Mouse (Mus musculus) MEL-GATA-1-ER (cell line): ENCODE results near the gene Slc25a19.
A peak's percentile ranks its signal among the peaks of the same experiment; 100 is the strongest.

ENCODE experiments used
- DNase-seq: peaks from one replicate; pipeline ENCODE4 v3.0.0-alpha.2; 2012; ENCODE audit warnings: low read depth; ENCODE audit errors: extremely low read depth

Gene Slc25a19

DNA sequence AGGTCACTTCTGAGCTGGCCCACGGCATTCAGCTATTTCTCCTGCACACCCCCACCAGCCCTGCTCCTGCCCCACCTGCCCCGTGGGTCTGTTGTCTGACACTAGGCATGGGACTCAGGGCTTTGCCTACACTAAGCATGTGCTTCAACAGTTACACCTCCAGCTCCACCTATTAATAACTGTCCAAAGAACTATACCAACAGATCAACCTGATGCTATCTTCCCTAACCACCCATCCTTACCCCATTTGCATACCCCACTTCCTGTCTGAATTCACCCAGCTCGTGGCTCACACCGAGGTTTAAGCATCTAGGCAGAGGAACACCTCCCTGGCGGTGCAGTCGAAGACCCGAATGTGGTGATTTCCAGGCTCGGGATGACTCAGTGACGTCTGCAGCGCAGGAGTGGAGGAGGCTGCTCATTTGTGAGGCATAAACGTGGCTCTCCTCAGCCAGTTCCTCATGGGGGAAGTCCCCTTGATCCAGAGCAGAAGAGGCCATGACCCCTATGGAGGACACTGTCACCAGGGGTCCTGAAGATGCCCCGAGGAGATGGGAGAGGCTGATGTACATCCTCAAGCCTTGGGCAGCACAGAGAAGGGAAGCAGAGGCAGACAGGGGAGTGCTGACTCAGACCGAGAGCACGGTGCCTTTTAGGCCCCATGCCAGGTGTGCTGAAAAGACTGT lies 13.0 kb upstream of the Slc25a19 start:
- DNase-seq, result no peak

DNA sequence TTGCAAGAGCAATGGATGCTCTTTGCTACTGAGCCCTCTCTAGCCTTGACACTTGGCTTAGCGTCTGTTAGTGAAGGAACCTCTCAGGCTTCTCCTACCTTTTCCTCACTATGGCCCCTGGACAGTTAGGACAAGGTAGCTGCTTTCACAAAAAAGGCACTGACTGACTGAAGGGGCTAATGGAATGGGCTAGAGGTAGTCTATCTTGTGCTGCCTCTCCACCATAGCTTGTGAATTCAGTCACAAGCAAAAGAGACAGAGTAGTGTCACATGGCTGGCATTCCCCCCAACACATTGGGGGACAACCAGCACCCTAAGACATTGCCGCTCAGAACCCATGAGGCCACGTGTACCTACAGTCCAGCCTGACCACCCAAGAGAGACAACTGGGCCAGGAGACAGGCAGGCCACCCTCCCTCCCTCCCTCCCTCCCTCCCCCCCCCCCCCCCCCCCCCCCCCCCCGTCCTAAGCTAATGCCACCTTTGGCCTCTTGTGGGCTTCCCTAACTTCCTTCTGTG lies 12.3 kb upstream of the Slc25a19 start:
- DNase-seq, result no peak

DNA sequence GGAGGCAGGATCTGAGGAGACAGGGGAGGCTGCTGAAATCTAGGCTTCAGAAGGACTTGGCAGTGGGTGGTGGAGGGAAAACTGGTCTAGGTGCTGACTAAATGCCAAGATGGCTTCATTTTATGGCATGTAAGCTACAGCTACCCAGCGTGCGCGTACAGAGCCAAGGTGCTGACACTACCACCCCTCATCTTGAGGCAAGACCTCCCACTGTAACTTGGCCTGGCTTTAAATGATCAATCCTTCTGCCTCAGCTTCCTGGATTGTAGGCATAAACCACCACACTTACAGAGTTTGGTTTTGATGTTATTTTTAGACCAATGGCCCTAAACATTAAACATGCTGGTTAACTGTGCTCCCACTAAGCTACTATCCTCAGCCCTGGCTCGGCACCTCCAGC lies 11.4 kb upstream of the Slc25a19 start:
- DNase-seq, result no peak

DNA sequence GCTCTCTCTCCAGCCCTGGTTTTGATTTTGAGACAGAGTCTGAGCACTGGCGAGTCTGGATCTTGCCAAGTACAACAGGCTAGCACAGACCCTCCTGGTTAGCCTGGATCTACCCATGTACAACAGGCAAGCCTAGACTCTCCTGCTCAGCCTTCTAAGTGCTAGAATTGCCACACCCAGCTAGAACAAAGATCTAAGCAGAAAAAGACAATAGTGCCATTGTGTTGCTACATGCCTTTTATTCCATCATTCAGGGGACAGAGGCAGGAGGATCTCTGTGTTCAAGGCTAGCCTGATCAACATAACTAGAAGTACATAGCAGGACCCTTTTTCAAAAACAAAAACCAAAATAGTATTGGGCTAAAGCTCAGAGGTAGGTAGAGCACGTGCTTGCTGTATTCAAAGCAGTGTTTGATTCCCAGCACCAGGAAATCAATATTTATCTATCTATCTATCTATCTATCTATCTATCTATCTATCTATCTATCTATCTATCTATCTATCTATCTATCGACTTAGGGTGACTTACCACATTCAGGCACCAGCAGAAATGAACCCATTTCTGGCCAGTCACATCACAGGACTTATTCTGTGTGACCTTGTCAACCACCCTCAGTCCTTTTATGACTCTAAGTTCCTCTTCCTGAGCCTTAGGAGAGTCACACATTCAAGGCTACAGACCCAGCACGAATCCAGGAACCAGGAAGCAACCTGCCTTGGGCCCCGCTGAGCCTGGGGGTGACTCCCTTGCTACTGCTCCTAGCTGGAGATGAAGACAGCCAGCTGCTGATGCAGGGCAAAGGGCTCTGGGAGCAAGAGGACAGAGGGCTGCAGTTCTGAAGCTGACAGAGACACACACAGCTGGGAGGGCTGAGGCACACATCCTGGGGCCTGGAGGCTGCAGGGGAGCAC lies 10.7 kb upstream of the Slc25a19 start:
- DNase-seq, result peak; percentile 53

DNA sequence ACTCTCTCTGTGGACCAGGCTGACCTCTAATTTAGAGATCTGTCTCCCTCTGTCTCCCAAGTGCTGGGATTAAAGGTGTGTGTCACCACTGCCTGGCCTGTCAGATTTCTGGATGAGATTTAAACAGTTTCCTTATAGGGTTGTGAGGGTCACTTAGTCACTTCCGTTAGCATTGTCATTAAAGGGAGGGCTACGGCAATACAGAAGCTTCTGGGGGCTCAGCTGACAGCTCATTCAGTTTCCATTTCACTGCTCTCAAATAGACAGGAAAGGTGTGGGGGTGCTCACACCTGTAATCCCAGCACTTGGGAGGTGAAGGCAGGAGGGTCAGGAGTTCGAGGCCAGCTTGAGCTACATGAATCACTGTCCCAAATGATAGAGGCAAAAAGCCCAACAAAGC lies 8.9 kb upstream of the Slc25a19 start:
- DNase-seq, result no peak

DNA sequence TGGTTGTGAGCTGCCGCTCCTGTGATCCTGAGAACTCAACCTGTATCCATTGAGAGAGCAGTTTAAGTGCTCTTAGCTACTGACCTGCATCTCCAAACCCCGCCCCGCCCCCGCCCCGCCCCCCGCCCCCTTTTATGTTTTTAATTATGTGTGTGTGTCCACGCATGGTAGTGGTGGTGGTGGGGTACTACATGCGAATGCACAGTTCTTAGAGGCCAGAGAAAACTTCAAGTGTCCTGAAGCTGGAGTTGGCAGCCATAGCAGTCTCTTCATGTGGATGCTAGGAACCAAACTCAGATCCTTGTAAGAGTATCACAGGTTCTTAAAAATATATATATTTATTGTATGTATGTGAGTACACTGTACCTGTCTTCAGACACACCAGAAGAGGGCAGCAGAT lies 7.4 kb upstream of the Slc25a19 start:
- no peak for DNase-seq

DNA sequence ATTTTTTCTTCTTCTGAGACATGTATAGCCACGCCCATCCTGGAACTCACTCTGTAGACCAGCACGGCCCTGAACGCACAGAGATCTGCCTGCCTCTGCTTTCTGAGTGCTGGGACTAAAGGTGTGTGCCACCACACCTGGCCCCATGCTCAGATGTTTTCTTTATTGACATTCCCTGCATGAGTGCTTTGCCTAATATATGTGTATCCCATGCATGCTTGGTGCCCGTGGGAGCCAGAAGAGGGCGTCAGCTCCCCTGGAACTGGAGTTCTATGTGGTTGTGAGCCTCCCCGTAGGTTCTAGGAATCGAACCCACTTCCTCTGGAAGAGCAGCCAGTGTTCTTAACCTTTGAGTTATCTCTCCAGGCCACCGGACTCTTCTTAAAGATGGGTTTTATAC lies 6.9 kb upstream of the Slc25a19 start:
- no peak for DNase-seq

DNA sequence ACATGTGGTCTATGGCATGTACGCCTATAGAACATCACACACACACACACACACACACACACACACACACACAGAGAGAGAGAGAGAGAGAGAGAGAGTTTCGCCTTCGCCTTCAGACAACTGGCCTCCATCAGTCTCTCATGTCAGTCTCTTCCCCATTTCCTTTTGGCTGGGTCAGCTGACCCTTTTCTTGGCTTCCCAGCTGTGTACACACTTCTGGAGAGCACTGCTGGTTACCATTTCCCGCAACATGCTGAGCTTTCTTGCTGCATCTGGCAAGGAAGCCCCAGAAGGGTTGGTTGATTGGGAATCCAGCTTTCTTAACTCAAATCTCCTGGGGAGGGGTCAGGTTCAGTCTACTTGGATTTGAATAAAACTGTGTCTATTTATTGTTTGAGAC lies 6.0 kb upstream of the Slc25a19 start:
- no peak for DNase-seq

DNA sequence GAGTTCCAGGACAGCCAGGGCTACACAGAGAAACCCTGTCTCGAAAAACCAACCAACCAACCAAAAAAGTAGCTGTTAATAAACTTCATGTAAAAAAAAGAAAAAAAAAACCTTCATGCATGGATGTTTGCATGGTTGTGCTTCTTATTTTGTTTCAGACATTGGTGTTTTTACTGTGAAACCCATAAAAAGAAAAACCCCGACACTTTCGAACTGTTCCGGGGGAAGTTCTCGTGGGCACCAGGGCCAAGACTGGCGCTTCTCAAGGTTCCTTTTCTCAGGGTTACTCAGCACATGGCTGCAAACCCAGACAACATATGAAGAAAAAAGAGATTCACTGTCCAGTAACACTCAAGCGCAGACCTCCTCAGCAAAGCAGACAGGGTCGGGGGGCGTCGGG lies 4.8 kb upstream of the Slc25a19 start:
- DNase-seq, result no peak

DNA sequence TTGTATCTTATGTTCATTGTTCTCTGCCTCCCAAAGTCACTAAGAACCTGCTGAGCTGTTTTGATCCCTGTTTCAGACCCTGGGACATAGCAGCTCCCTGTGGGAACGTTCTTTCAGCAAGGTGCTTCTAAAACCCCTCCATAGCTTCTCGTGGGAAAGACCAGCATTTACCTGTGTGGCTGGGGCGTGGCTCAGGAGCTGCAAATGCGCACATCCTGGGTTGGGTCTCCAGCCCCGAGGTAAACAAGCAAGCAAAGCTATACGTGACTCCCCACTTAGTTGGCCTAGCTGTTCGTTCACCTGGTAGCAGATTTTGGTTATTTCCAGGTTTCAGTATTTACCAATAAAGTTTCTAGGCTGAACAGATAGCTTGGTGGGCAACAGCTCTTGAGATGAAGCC lies 4.2 kb upstream of the Slc25a19 start:
- DNase-seq, result no peak

DNA sequence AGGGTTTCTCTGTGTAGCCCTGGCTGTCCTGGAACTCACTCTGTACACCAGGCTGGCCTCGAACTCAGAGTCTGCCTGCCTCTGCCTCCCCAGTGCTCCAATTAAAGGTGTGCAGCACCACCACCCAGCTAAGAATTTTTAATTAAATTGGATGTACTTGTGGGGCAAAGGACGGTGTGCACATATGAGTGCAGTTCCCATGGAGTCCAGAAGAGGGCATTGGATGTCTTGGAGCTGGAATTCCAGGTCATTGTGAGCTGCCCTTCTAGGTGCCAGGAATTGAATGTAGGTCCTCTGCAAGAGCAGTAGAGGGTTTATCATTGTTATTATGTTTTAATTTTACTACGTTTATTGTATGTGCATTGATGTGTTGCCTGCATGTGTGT lies 3.4 kb upstream of the Slc25a19 start:
- peak; percentile 65 for DNase-seq

DNA sequence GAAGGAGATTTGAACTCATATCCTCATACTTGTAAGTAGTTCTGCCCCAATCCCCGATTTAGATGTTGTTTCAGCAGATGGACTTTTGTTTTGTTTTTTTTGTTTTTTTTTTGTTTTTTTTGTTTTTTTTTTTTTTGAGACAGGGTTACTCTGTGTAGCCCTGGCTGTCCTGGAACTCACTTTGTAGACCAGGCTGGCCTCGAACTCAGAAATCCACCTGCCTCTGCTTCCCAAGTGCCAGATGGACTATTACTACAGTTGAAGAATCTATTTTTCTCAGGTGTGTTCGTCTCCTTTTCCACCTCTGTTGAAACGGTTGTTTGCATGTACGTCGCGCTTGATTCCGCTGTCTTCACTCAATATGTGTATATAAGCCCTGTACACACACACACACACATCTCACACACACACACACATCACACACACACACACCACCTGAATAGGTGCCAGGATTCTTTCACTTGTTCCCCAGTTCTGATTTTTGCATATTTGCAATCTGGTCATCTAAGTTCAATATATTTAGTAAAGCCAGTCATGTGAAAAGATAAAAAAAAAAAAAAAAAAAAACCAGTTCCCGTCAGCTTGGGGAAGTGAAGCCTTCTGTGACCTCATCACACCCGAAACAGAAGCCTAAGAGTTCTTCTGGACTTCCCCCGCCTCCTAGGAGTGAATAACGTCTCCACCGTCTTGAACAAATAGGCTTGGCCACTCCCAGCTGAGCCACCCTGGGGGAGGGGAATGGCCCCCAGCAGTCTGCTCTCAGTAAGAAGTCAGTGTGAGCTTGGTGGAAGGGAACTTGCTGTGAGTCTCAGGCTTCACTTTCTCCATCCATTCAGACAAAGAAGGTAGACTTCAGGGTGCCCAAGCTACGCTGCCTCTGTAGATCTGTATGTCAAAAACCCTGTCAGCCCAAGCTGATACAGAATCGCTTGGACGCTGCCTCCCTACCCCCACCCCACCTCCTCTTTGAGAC lies 2.7 kb upstream of the Slc25a19 start:
- peak; percentile 79 for DNase-seq

DNA sequence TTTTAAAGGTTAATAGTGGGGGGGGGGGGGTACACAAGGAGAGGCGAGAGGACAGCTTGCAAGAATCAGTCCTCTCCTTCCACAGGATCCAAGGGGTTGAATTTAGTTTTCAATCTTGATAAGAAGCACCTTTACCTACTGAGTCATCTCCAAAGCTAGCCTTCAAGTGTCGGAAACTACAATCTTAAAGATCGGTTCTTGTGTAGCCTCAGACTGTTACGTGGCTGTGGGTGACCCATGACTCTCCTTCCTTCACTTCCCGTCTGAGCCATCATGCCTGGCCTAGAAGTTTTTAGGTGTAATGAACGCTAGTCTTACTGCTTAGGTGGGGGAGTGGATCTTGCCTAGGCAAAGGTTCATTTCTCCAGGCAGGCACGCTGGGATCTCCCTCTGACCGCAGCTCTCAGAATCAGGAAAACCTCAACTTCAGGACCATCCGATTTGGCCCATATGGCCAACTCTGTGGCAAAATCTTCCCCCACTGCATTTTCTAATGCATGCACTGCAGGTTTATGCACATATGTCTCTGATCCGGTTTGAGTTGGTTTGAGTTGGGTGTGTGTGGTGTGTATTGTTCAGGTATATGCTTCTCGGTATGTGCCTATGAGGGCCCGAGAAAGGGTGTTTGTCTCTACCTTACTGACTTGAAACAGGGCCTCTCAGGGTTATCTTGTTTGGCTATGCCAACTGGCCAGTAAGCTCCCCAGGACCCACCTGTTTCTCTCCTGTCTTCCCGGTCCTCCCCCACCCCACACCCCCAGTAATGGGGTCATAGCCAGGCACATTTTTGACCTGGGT lies 1.8 kb upstream of the Slc25a19 start:
- DNase-seq, result no peak

DNA sequence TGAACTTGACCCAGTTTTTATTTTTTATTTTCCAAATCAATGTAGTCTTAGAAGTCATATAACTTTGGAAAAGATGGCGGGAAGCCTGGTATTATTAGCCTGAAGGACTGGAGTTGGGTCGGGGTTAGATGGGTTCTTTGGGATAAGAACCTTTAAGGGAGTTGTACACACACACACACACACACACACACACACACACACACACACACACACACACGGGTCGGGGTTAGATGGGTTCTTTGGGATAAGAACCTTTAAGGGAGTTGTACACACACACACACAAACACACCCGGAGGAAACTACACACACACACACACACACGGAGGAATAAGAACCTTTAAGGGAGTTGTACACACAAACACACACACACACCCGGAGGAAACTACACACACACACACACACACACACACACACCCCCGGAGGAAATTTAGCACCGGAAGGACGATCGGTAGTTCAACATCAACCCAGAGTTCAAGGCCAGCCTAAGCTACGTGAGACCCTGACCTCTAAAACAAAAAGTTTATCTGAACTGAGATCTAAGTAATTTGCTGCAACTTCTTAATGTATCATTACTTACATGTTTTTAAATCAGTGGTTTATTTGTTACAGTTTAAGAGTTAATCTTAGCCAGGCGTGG lies 488 bp upstream of the Slc25a19 start:
- DNase-seq, result no peak

DNA sequence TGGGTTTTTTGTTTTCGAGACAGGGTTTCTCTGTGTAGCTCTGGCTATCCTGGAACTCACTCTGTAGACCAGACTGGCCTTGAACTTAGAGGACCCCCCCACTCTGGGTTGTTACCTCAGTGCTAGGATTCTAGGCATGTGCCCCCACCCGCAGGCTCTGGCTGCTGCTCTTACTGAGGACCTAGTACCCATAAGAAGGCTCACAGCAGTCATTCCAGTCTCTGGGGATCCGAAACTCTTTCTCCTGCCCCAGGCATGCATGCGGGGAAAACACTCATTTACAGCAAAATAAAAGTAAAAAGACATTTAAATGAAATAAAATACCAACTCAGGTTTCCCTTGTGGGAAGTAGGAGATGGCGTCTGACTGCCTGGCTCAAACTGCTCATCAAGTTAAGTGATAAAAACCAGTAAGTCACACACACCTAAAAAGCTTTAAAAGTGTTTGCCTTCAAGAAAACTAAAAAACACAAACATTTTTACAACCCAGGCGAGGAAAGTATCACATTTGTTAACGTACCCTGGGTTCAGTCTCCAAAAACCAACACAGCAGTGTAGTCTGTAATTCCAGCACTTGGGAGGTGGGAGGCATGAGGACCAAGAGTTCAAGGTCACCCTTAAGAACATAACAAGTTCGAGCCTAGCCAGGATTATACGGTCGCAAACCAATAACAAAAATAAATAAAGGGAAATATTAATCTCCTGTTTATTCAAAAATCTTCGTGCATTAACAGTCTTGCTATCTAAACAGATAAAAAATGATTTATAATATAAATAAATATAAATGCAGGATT lies 1.1 kb downstream of the Slc25a19 start:
- DNase-seq, result no peak

DNA sequence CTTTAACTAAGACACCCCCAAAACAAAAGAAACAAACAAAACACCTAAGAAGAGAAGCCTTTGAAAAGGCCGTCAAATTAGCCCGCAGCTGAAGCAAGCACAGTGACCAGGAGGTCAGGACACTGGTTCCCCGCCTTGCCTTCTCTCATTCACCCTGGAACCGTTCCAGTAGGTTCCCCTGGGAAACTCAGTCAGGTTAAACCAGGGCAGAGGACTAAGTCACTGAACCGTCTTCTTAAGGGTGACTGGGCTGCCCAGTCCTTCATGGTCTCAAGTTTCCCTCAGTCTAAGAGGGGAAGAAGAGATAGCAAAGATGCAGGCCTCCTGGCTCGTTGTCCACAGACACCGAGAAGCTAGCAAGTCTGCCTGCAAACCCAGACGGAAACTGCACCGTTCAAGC lies 2.2 kb downstream of the Slc25a19 start:
- DNase-seq, result no peak

DNA sequence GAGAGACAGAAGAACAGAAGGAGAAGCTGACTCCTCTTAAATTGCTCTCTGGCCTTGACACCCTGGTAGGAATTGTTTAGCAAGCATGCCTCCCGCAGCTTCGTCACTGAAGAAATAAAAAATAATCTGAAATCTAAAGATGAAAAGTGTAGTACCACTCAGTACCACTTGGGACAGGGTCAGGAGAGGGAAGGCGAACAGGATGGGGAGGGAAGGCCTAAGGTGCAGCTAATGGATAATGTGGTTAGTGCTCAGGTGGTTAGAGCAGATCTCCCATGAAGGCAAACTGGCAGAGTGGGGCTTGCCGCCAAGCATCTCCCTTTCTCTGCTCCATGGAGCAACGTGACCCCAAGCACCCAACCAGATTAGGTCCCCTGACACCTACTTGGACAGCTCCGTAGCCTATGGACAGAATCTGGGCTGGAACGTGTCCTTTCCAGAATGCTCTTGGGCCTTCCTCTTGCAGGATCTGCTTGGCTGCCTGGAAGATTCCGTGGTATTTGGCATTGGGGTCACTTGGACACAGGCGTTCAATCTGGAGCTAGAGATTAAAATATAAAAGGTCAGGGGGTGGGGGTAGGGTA lies 4.5 kb downstream of the Slc25a19 start:
- DNase-seq, result no peak

DNA sequence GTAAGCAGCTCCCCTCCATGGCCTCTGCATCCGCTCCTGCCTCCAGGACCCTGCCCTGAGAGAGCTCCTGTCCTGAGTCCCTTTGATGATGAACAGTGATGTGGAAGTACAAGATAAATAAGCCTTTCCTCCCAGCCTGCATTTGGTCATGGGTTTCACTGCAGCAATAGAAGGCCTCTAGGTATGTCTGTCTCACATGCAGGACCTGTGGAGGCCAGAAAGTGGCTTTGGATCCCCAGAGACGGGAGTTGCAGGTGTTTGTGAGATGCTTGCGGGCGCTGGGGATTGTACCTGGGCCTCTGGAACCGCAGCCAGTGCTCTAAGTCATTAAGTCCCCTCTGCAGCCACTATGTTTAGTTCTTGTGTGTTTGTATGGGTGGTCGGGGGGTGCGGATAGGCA lies 8.1 kb downstream of the Slc25a19 start:
- DNase-seq, result no peak
